Mouse (Mus musculus) embryonic facial prominence, embryonic 15.5 days (tissue): ENCODE results near the gene Rbm18. TPM values are rescaled to one million over a fixed set of nuclear protein-coding genes. Genes with fewer than 3 reads are reported as not detected.
"Not testable (repeated sequence)": the region's sequence is repeated elsewhere in the genome, so short reads cannot be mapped to it uniquely, and the experiment has no call there.

ENCODE experiments used
- ATAC-seq: fragments of 200-750 bp; cut with Nextera tagmentation; 2 replicates; pipeline ENCODE4 v1.8.0; 2017; ENCODE audit warnings: low read depth, moderate TSS enrichment; ENCODE audit not compliant: insufficient number of reproducible peaks, low FRiP score, low TSS enrichment
- H3K27ac ChIP-seq: fragments of 300-500 bp; sonication (generic); replicated peaks from 2 replicates; pipeline ENCODE4 v1.5.1; 2015; ENCODE audit warnings: mild to moderate bottlenecking, inconsistent platforms
- H3K27me3 ChIP-seq: fragments of 300-500 bp; sonication (generic); 2 replicates; pipeline ENCODE4 v1.6.1; 2015; ENCODE audit warnings: inconsistent platforms
- H3K36me3 ChIP-seq: fragments of 300-500 bp; sonication (generic); 2 replicates; pipeline ENCODE4 v1.6.1; 2015; ENCODE audit warnings: mild to moderate bottlenecking, inconsistent platforms
- H3K4me1 ChIP-seq: fragments of 300-500 bp; sonication (generic); 2 replicates; pipeline ENCODE4 v1.6.1; 2015; ENCODE audit warnings: inconsistent platforms
- H3K4me2 ChIP-seq: fragments of 300-500 bp; sonication (generic); replicated peaks from 2 replicates; pipeline ENCODE4 v1.6.1; 2015; ENCODE audit warnings: mild to moderate bottlenecking, inconsistent platforms
- H3K4me3 ChIP-seq: fragments of 300-500 bp; sonication (generic); replicated peaks from 2 replicates; pipeline ENCODE4 v1.5.1; 2015; ENCODE audit warnings: mild to moderate bottlenecking, inconsistent platforms
- H3K9ac ChIP-seq: fragments of 300-500 bp; sonication (generic); 2 replicates; pipeline ENCODE4 v1.6.1; 2015; ENCODE audit warnings: inconsistent platforms
- H3K9me3 ChIP-seq: fragments of 300-500 bp; sonication (generic); replicated peaks from 2 replicates; pipeline ENCODE4 v1.6.1; 2016; ENCODE audit warnings: inconsistent platforms
- WGBS: fragments of 180-500 bp; shearing (Covaris S2); methylation state at CpG from one replicate; pipeline ENCODE4 v1.1.7; 2015; 5-methylcytosine and 5-hydroxymethylcytosine counted together
- polyA plus RNA-seq: library from polyadenylated mRNA; unstranded; fragments of >200 nt; fragmentation: Nextera tagmentation; extraction: Ambion mirVana; gene quantifications from 2 replicates; pipeline ENCODE4 v1.2.1, GENCODE M21; 2015

The Rbm18 gene
- polyA plus RNA-seq, 1 experiment from 2014 or later = 78.7 TPM

DNA sequence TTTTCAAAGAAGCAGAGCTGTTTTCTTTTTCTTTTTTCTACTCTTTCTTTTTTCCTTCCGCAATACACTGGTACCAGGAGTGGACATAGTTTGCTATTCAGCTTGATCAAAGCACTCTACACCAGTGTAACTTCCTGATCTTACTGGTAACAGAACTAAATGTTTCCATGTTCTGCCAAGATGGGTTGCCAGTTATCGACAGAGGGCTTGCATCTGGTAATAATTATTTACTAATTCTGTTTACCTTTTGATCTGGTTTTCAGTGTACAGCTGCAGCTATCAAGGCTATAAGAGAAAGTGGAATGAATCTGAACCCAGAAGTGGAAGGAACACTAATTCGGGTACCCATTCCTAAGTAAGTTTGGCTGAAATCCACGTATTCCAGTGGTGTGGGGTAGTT, 22.8 kb upstream of the Rbm18 start:
- no peak for ATAC-seq
- no peak overlapping the region for H3K27ac ChIP-seq
- WGBS = 47% methylated on average over 4 of the region's 4 CpGs

DNA sequence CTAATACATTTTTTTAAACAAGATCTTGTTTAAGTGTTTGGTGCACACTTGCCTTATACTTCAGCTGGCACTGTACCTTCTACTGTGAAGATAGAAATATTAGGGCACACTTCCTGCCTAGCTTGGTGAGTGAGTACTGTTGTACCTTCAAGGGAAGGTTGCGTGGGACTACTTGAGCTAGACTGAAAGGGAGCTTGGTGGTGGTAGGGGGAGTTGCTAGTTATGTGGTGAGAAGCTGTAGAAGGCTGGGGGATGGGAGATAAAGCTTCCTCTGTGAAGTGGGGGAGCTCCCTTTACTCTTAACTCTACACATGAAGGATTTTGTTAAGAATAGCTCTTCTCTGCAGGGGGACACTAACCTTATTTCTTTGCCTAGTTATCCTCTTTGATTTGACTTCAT, 20.9 kb upstream of the Rbm18 start:
- H3K4me2 ChIP-seq = no peak overlapping the region
- no peaks in the 10 kb centered on the region for H3K27me3 ChIP-seq
- no peak for ATAC-seq
- H3K9ac ChIP-seq = no peak overlapping the region
- H3K36me3 ChIP-seq = peaks cover 21% of the 10 kb centered on the region
- no peaks in the 10 kb centered on the region for H3K4me1 ChIP-seq
- no peak overlapping the region for H3K27ac ChIP-seq
- 84% methylated on average over 1 of the region's 1 CpGs for WGBS
- H3K9me3 ChIP-seq = no peaks in the 10 kb centered on the region
- no peak overlapping the region for H3K4me3 ChIP-seq

More for the DNA sequence above, 22.8 kb upstream of the Rbm18 start:
- H3K27me3 ChIP-seq = no peaks in the 10 kb centered on the region
- no peak overlapping the region for H3K4me2 ChIP-seq
- no peak overlapping the region for H3K9ac ChIP-seq
- H3K4me3 ChIP-seq = no peak overlapping the region
- H3K9me3 ChIP-seq = no peaks in the 10 kb centered on the region
- no peaks in the 10 kb centered on the region for H3K4me1 ChIP-seq
- H3K36me3 ChIP-seq = peaks cover 13% of the 10 kb centered on the region

DNA sequence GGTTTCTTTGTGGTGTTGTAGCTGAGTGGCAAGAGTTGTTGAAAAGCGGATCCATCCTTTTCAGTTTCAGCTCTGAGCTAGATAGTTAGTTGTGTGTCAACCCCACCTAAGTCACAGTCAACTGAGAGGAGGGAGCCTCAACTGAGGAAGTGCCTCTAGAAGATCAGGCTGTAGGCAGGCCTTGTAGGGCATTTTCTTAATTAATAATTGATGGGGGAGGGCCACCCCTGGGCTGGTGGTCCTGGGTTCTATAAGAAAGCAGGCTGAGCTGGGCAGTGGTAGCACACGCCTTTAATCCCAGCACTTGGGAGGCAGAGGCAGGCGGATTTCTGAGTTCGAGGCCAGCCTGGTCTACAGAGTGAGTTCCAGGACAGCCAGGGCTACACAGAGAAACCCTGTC, 15.8 kb upstream of the Rbm18 start:
- ATAC-seq, H3K4me3 ChIP-seq, H3K9me3 ChIP-seq, H3K27me3 ChIP-seq, H3K9ac ChIP-seq, H3K4me1 ChIP-seq, H3K27ac ChIP-seq, H3K4me2 ChIP-seq: not testable (repeated sequence)
- WGBS = 97% methylated on average over 4 of the region's 4 CpGs
- H3K36me3 ChIP-seq = peaks cover 11% of the 10 kb centered on the region

DNA sequence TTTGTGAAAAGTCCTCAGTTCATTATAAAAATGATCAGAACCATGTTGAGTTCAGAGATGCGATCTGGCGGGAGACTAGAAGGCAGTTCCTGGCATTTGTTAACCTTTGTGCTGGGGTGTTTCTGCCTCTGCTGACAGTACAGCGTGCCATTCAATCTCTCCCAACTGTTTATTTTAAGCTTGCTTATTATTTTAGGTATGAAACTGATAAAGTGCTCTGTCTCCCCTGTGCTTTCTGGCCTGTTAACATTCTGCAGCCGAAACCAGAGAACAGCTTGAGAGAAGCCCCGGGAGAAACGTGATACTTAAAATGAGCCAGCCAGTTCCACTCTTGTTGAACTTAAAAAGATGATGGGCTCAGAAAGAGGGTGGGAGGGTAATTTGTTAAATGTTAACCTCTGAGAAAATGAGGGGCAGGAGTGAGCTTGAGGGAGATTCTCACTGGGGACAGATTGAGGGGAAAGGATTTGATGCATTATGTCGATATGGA, 12.3 kb upstream of the Rbm18 start:
- Histone ChIP-seq H3K4me3 (no peak overlapping the region), H3K4me1 (no peaks in the 10 kb centered on the region), H3K27ac (no peak overlapping the region), H3K9ac (no peak overlapping the region), H3K27me3 (no peaks in the 10 kb centered on the region), H3K4me2 (no peak overlapping the region), H3K9me3 (no peaks in the 10 kb centered on the region), H3K36me3 (peaks cover 4% of the 10 kb centered on the region; the same call in 1 of the 2 replicates)
- no peak for ATAC-seq
- 39% methylated on average over 7 of the region's 7 CpGs for WGBS

DNA sequence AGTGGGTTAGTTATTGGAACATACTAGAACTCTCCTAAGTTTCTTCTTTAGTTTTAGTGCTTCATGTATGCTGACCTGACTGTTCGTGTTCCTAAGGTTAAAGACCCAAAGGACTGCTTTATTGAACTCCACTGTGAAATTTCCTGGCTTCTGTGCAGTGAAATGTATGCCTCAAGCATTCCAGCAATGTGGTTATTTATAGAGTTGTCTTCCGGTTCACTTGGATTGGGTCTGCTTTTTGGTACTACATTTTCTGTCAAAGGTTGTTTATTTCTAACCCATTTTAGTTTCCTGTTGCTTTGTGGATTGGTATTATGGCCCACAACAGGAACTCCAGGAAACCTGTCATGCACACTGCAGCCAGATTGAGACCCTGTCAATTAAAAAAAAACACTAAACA, 2.5 kb upstream of the Rbm18 start:
- no peaks in the 10 kb centered on the region for H3K27me3 ChIP-seq
- peaks cover 12% of the 10 kb centered on the region; the same call in 1 of the 2 replicates for H3K36me3 ChIP-seq
- H3K27ac ChIP-seq = no peak overlapping the region
- ATAC-seq = no peak
- H3K4me3 ChIP-seq = no peak overlapping the region
- 40% methylated on average over 2 of the region's 2 CpGs for WGBS
- H3K4me1 ChIP-seq = peaks cover 15% of the 10 kb centered on the region
- H3K9me3 ChIP-seq = no peaks in the 10 kb centered on the region
- H3K9ac ChIP-seq = no peak overlapping the region
- no peak overlapping the region for H3K4me2 ChIP-seq

DNA sequence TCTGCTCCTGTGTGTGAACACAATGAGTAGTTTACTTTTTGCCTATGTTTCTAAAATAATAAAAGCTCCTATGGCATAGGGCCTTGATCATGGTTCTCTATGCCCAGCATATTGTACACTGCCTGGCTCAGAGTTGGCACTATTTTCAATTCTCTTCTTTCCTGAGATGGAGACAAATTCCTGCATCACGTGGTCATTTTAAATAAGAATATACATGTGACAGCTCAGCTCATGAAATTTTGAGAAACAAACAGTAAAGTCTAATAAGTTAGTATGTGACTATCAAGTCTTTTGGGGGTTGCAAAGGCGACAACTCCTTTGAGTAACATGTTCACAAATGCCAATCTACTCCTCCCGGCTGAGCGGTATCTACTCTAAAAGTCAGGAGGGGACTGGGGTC, 686 bp downstream of the Rbm18 start:
- peak overlapping the region; percentile 74 for H3K4me3 ChIP-seq
- peaks cover 15% of the 10 kb centered on the region for H3K4me1 ChIP-seq
- peak overlapping the region; percentile 71 for H3K9ac ChIP-seq
- under 1% methylated on average over 4 of the region's 4 CpGs for WGBS
- peak overlapping the region; percentile 87 for H3K27ac ChIP-seq
- H3K27me3 ChIP-seq = no peaks in the 10 kb centered on the region
- ATAC-seq = no peak
- peaks cover 27% of the 10 kb centered on the region for H3K36me3 ChIP-seq
- peak overlapping the region; percentile 61 for H3K4me2 ChIP-seq
- no peaks in the 10 kb centered on the region for H3K9me3 ChIP-seq

DNA sequence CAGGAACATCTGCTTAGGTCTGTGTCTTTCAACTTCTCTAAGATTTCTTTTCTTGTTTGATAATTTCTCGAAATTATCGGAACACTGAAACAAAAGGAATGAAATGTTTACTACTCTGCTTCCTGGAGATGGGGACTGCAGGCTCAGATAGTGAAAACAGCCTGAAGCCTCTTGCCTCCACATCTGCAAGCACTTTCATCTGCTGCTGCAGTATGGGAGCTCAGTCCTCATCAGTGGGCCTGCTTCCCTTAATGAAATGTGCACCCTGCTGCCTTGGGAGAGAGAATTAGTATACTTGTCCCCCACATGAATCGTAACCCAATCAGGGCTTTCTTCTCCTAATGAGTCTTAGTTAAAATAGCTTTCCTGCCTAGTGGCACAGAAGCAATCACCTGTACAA, 7.5 kb downstream of the Rbm18 start:
- H3K36me3 ChIP-seq = peaks cover 72% of the 10 kb centered on the region

DNA sequence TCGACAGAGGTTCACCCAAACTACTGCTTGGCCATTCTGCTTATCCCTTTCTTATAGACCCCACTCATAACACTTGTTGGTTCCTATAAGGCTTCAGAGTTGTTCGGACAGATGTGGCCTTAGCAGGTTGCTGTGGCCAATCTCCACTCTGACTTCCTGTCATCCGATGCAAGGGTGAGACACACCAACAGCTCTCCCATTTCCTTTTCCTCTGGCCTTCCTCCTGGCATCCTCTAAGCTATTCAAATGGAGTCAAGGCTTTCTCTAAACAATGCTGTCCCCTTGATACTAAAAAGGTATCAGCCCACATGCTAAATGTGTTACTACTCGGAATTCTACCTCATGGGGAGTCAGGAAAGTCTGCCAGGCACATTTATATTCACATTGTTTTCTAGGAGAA, 8.6 kb downstream of the Rbm18 start:
- H3K4me1 ChIP-seq = no peaks in the 10 kb centered on the region
- no peaks in the 10 kb centered on the region for H3K9me3 ChIP-seq
- no peak overlapping the region for H3K27ac ChIP-seq
- no peak overlapping the region for H3K4me3 ChIP-seq
- 65% methylated on average over 4 of the region's 4 CpGs for WGBS
- no peak for ATAC-seq
- no peak overlapping the region for H3K9ac ChIP-seq
- no peak overlapping the region for H3K4me2 ChIP-seq
- peaks cover 68% of the 10 kb centered on the region for H3K36me3 ChIP-seq
- no peaks in the 10 kb centered on the region for H3K27me3 ChIP-seq

More for the DNA sequence above, 7.5 kb downstream of the Rbm18 start:
- no peak overlapping the region for H3K27ac ChIP-seq
- H3K4me3 ChIP-seq = no peak overlapping the region
- H3K9ac ChIP-seq = no peak overlapping the region
- no peaks in the 10 kb centered on the region for H3K9me3 ChIP-seq
- WGBS = 54% methylated on average over 3 of the region's 3 CpGs
- no peaks in the 10 kb centered on the region for H3K4me1 ChIP-seq
- no peak overlapping the region for H3K4me2 ChIP-seq
- H3K27me3 ChIP-seq = no peaks in the 10 kb centered on the region
- ATAC-seq = no peak

DNA sequence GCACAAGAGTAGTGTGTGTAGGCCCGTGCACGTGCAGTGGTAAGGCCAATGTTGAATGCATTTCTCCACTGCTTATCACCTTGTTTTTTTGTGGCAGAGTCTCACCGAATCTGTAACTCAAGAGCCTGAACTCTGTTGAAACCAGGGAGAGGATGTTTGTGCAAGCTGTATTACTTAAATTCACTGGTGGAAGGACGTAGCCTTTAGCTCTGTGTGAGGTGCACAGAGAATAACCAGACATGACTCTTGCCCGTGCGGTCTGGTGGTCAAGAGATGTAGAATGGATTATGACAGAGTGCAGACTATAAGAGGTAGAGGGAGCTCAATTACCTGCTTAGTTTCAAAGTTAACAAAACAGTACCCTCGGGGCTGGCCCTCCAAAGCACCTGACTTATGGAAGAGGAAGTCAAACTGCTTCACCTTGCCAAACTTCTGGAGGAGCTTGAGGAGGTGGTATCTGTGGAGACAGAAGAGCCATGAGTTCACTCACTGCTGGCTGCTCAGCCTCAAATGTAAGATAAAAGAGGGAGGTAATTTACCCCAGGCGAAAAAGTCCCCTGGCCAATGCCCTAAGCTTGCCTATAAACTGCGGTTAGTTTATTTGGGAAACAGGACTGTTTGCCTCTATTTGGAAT, 9.7 kb downstream of the Rbm18 start:
- no peak overlapping the region for H3K4me3 ChIP-seq
- ATAC-seq = no peak
- H3K27me3 ChIP-seq = no peaks in the 10 kb centered on the region
- H3K27ac ChIP-seq = no peak overlapping the region
- no peak overlapping the region for H3K9ac ChIP-seq
- H3K36me3 ChIP-seq = peaks cover 69% of the 10 kb centered on the region
- no peaks in the 10 kb centered on the region for H3K9me3 ChIP-seq
- no peak overlapping the region for H3K4me2 ChIP-seq
- WGBS = 83% methylated on average over 9 of the region's 9 CpGs
- H3K4me1 ChIP-seq = no peaks in the 10 kb centered on the region

DNA sequence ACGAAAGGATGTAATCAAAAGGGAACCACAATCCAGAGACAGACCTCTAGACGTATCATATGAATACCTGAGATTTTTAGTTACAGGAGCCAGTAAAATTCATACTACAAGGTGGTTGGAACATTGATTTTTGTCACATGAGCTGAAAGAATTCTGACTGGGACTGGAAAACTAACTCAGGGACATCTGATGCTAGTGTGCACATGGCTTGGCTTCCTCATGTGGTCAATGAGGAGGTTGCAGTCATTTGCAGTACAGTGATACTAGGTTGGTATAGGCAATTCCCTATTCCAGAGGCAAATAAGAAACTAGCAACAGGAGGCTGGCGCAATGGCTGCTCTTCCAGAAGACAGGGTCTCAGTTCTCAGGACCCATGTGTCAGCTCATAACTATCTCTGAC, 23.9 kb downstream of the Rbm18 start:
- no peak for ATAC-seq
- WGBS = 63% methylated on average over 3 of the region's 3 CpGs
- H3K27me3 ChIP-seq = peaks cover 16% of the 10 kb centered on the region

DNA sequence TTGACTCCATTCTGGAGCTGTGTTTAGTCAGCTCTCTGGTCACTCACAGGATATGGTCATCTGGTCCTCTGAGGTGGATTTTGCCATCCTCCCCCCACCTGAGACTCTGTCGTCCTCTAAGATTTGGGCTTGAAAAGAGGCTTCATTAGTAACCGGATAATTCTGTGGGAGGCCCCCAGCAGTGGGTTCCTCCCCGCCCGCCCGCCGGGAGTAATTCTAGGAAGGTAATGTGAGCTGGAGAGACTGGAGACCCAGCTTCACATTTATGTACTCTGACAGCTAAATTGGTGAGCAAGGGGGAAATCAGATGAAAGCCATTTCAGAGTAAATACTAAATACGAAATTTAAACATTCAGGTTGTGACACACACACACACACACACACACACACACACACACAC, 28.0 kb downstream of the Rbm18 start:
- peaks cover 53% of the 10 kb centered on the region for H3K27me3 ChIP-seq
- H3K4me3 ChIP-seq = no peak overlapping the region
- no peaks in the 10 kb centered on the region for H3K9me3 ChIP-seq
- H3K27ac ChIP-seq = no peak overlapping the region
- under 1% methylated on average over 7 of the region's 7 CpGs for WGBS
- no peak overlapping the region for H3K4me2 ChIP-seq
- peaks cover 22% of the 10 kb centered on the region for H3K4me1 ChIP-seq
- H3K9ac ChIP-seq = no peak overlapping the region
- ATAC-seq = no peak
- H3K36me3 ChIP-seq = no peaks in the 10 kb centered on the region

More for the DNA sequence above, 23.9 kb downstream of the Rbm18 start:
- H3K4me2 ChIP-seq = no peak overlapping the region
- H3K36me3 ChIP-seq = peaks cover 20% of the 10 kb centered on the region
- no peaks in the 10 kb centered on the region for H3K4me1 ChIP-seq
- H3K4me3 ChIP-seq = no peak overlapping the region
- H3K9ac ChIP-seq = no peak overlapping the region
- H3K27ac ChIP-seq = no peak overlapping the region
- no peaks in the 10 kb centered on the region for H3K9me3 ChIP-seq
